Mouse (Mus musculus) limb, embryonic 11.5 days (tissue): ENCODE data around the gene R3hdml. TPM values are rescaled to one million over a fixed set of nuclear protein-coding genes. Genes with fewer than 3 reads are reported as not detected.
A peak's percentile ranks its signal among the peaks of the same experiment; 100 is the strongest.

Source experiments
- ATAC-seq: fragments of 200-750 bp; cut with Nextera tagmentation; 2 replicates; pipeline ENCODE4 v1.8.0; 2017; ENCODE audit warnings: low read depth; ENCODE audit not compliant: insufficient number of reproducible peaks, low FRiP score, low TSS enrichment
- DNase-seq: peaks from one replicate; pipeline ENCODE4 v3.0.0-alpha.2; 2015; ENCODE audit warnings: low spot score
- H3K27ac ChIP-seq: fragments of 300-500 bp; sonication (generic); replicated peaks from 2 replicates; pipeline ENCODE4 v1.5.1; 2014; ENCODE audit warnings: low read depth, mild to moderate bottlenecking, low read length
- H3K27me3 ChIP-seq: fragments of 300-500 bp; sonication (generic); 2 replicates; pipeline ENCODE4 v1.6.1; 2014; ENCODE audit warnings: mild to moderate bottlenecking, low read length, mixed read lengths; ENCODE audit not compliant: control insufficient read depth, insufficient read depth
- H3K36me3 ChIP-seq: fragments of 300-500 bp; sonication (generic); 2 replicates; pipeline ENCODE4 v1.6.1; 2014; ENCODE audit warnings: mild to moderate bottlenecking, low read length, moderate library complexity, mixed read lengths; ENCODE audit not compliant: control insufficient read depth, insufficient read depth
- H3K4me1 ChIP-seq: fragments of 300-500 bp; sonication (generic); 2 replicates; pipeline ENCODE4 v1.6.1; 2014; ENCODE audit warnings: low read length, mixed read lengths; ENCODE audit not compliant: control insufficient read depth, insufficient read depth
- H3K4me2 ChIP-seq: fragments of 300-500 bp; sonication (generic); 2 replicates; pipeline ENCODE4 v1.6.1; 2014; ENCODE audit warnings: low read depth, mild to moderate bottlenecking, moderate library complexity; ENCODE audit not compliant: severe bottlenecking
- H3K4me3 ChIP-seq: fragments of 300-500 bp; sonication (generic); 2 replicates; pipeline ENCODE4 v1.5.1; 2014; ENCODE audit warnings: low read depth, low read length
- H3K9ac ChIP-seq: fragments of 300-500 bp; sonication (generic); 2 replicates; pipeline ENCODE4 v1.6.1; 2014; ENCODE audit warnings: mild to moderate bottlenecking, low read length
- H3K9me3 ChIP-seq: fragments of 300-500 bp; sonication (generic); 2 replicates; pipeline ENCODE4 v1.6.1; 2016; ENCODE audit warnings: low read length; ENCODE audit not compliant: control insufficient read depth
- WGBS: fragments of 180-500 bp; shearing (Covaris S2); extraction: QIAGEN DNeasy Blood & Tissue Kit; methylation state at CpG from one replicate; pipeline ENCODE4 v1.1.7; 2014; 5-methylcytosine and 5-hydroxymethylcytosine counted together
- polyA plus RNA-seq: library from polyadenylated mRNA; unstranded; fragments of >200 nt; fragmentation: Nextera tagmentation; extraction: Ambion mirVana; gene quantifications from 2 replicates; pipeline ENCODE4 v1.2.1, GENCODE M21; 2014

R3hdml gene
- not detected in 2 replicates for polyA plus RNA-seq

GRCm38 (mm10) chr2:163492018-163492417, at the start of gene R3hdml:
Gene R3hdml, plus strand, starts transcription at chr2:163492318.
- Histone ChIP-seq H3K4me3 (no peak within 1 kb of the TSS), H3K9ac (0 out of 2 replicates have a peak within 1 kb of the TSS, but pooled peaks have one; percentile 7), H3K4me2 (no peak within 1 kb of the TSS), H3K27ac (no peak within 1 kb of the TSS), H3K27me3 (no peaks in the 10 kb centered on the region), H3K9me3 (no peaks in the 10 kb centered on the region), H3K4me1 (no peaks in the 10 kb centered on the region), H3K36me3 (no peaks in the 10 kb centered on the region)
- WGBS: 67% methylated on average over 5 of the region's 5 CpGs
- DNase-seq (no peak), ATAC-seq (no peak)

DNA sequence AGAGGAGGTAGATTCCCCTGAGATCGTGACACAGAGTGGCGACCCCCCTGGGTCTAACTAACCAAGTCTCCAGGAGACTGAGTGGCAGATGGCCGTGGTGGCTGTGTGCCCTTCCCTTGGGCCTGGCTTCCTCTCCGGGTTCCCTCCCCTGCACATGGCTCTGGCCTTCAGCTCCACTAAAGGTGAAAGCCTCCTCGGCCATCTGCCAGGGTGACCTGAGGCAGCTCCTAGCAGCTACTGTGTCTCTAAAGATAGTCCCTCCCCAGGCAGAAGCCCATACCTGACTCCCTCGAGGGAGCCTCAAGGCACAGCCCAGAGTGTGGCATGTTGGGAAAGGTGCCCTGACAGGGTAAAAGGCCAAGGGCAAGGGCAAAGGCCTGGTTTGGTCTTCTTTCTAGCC, 48.6 kb upstream of the R3hdml start:
- no peak overlapping the region for H3K4me2 ChIP-seq
- peaks cover 6% of the 10 kb centered on the region for H3K27me3 ChIP-seq
- H3K9ac ChIP-seq: no peak overlapping the region
- H3K4me1 ChIP-seq: peaks cover under 1% of the 10 kb centered on the region; the same call in 1 of the 2 replicates
- ATAC-seq (no peak), DNase-seq (no peak)
- H3K36me3 ChIP-seq: no peaks in the 10 kb centered on the region
- H3K4me3 ChIP-seq: no peak overlapping the region
- H3K27ac ChIP-seq: no peak overlapping the region
- WGBS: 74% methylated on average over 6 of the region's 6 CpGs
- H3K9me3 ChIP-seq: no peaks in the 10 kb centered on the region

DNA sequence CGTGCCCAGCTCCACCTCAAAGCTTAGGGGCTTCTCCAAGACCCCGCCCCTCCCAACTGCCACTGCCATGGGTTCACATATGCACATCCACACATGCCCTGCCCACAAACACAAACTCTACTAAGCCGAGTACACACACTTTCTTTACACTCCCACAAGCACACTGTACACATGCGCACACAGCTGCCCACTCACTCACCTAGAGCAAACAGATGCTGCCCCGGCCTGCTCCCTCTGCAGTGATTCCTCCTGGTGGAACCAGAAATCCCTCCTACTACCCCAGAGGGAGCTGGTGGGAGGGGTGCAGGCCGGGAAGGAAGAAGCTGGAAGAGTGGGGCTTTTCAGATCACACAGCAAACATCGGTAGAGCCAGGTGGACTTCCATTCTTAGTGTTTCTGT, 48.1 kb upstream of the R3hdml start:
- ATAC-seq (no peak), DNase-seq (no peak)
- no peaks in the 10 kb centered on the region for H3K4me1 ChIP-seq
- no peaks in the 10 kb centered on the region for H3K9me3 ChIP-seq
- no peak overlapping the region for H3K9ac ChIP-seq
- WGBS: 66% methylated on average over 7 of the region's 7 CpGs
- H3K4me2 ChIP-seq: no peak overlapping the region
- peaks cover 2% of the 10 kb centered on the region for H3K27me3 ChIP-seq
- H3K27ac ChIP-seq: no peak overlapping the region
- H3K4me3 ChIP-seq: no peak overlapping the region
- H3K36me3 ChIP-seq: no peaks in the 10 kb centered on the region

DNA sequence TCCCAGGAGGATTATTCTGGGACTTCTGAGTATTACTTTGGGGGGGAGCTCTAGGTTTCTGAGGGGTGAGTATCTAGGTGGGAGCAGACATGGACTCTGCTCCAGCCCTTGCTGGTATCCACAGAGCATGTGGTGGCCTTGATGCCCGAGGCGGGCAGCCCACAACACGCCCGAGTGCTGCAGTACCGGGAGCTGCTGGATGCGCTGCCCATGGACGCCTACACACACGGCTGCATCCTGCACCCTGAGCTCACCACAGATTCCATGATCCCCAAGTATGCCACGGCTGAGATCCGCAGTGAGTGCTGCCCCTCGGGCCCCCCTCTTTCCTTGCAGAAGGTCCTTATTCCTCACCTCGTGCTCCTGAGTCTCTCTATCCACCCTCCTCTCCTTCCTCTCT, 44.7 kb upstream of the R3hdml start:
- no peak overlapping the region for H3K27ac ChIP-seq
- no peaks in the 10 kb centered on the region for H3K9me3 ChIP-seq
- H3K36me3 ChIP-seq: no peaks in the 10 kb centered on the region
- WGBS: 86% methylated on average over 12 of the region's 12 CpGs
- ATAC-seq (no peak), DNase-seq (no peak)
- H3K4me1 ChIP-seq: no peaks in the 10 kb centered on the region
- no peak overlapping the region for H3K9ac ChIP-seq
- no peak overlapping the region for H3K4me2 ChIP-seq
- no peak overlapping the region for H3K4me3 ChIP-seq
- H3K27me3 ChIP-seq: no peaks in the 10 kb centered on the region

DNA sequence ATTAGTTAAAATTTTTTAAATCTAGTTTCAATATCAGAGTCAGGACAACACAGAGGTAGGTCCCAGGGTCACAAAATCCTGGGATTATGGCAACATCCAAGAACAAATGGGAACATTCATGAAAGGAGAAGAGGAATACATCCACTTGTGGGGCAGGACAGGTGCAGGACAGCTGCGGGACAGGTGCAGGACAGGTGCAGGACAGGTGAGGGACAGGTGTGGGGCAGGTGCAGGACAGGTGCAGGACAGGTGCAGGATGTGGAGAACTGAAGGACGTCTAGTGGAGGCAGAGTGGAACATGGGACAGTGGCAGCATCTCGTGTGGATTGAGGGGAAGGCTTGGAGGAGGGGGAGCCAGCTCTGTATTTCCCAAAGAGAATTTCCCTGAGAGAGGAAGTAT, 42.8 kb upstream of the R3hdml start:
- no peak overlapping the region for H3K9ac ChIP-seq
- 66% methylated on average over 3 of the region's 3 CpGs for WGBS

DNA sequence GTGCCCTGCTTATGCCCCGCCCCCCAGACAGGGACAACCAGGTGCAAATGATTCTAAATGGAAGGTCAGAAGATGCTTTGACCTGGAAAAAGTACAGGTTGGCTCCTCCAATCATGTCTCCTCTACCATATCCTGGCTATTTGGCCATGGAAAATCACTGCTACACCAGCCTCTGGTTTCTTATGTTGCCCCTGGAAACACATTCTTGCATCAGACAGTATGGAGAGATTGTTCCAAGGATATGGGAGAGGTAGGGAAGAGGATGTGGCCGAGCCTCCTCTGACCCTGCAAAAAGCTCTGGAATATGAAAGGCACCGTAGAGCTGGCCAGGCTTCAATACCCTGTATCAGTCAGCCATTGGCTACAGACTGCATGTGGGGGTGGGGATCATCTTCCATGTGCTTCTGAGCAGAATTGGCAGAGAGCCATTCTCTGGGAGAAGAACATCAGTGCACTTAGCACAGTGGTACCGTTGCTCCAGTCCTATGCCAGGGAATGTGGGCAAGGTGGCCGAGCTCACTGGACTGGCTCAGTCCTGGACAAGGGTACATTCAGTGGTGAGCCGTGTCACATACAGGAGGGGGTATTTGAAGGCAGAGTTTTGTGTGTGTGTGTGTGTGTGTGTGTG, 41.3 kb upstream of the R3hdml start:
- no peaks in the 10 kb centered on the region for H3K27me3 ChIP-seq
- H3K4me3 ChIP-seq: no peak overlapping the region
- no peaks in the 10 kb centered on the region for H3K36me3 ChIP-seq
- no peak overlapping the region for H3K4me2 ChIP-seq
- H3K4me1 ChIP-seq: no peaks in the 10 kb centered on the region
- no peak overlapping the region for H3K27ac ChIP-seq
- WGBS: 77% methylated on average over 6 of the region's 6 CpGs
- H3K9ac ChIP-seq: no peak overlapping the region
- ATAC-seq (no peak), DNase-seq (no peak)
- no peaks in the 10 kb centered on the region for H3K9me3 ChIP-seq

More for the DNA sequence above, 42.8 kb upstream of the R3hdml start:
- no peaks in the 10 kb centered on the region for H3K27me3 ChIP-seq
- DNase-seq (no peak), ATAC-seq (no peak)
- H3K27ac ChIP-seq: no peak overlapping the region
- H3K36me3 ChIP-seq: no peaks in the 10 kb centered on the region
- no peaks in the 10 kb centered on the region for H3K4me1 ChIP-seq
- no peaks in the 10 kb centered on the region for H3K9me3 ChIP-seq
- no peak overlapping the region for H3K4me2 ChIP-seq
- no peak overlapping the region for H3K4me3 ChIP-seq

GRCm38 (mm10) chr2:163452738-163453137, 39.4 kb upstream of the R3hdml start:
- 87% methylated on average over 6 of the region's 6 CpGs for WGBS
- no peak for DNase-seq
- ATAC-seq: no peak
- H3K4me2 ChIP-seq: no peak overlapping the region
- no peak overlapping the region for H3K27ac ChIP-seq
- H3K9ac ChIP-seq: no peak overlapping the region
- no peaks in the 10 kb centered on the region for H3K36me3 ChIP-seq
- H3K4me1 ChIP-seq: no peaks in the 10 kb centered on the region
- H3K27me3 ChIP-seq: no peaks in the 10 kb centered on the region
- no peak overlapping the region for H3K4me3 ChIP-seq
- H3K9me3 ChIP-seq: no peaks in the 10 kb centered on the region

DNA sequence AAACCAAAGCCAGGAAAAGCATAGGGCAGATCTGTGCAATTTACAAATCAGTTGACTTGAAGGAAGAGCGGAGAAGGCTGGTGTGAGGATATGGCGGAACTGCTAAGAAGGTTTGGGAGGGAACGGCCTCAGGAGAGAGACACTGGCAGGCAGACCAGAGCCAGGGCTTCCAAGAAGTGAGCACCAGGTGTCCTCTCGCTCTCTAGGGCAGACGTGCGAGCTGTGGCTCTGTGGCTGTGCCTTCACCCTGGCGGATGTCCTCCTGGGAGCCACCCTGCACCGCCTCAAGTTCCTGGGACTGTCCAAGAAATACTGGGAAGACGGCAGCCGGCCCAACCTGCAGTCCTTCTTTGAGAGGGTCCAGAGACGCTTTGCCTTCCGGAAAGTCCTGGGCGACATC, 38.7 kb upstream of the R3hdml start:
- H3K4me1 ChIP-seq: no peaks in the 10 kb centered on the region
- DNase-seq: no peak
- H3K27ac ChIP-seq: no peak overlapping the region
- no peak overlapping the region for H3K4me3 ChIP-seq
- H3K9me3 ChIP-seq: no peaks in the 10 kb centered on the region
- ATAC-seq: no peak
- H3K9ac ChIP-seq: no peak overlapping the region
- no peak overlapping the region for H3K4me2 ChIP-seq
- no peaks in the 10 kb centered on the region for H3K36me3 ChIP-seq
- WGBS: 87% methylated on average over 13 of the region's 13 CpGs
- no peaks in the 10 kb centered on the region; the same call in 1 of the 2 replicates for H3K27me3 ChIP-seq
